Mouse (Mus musculus) cerebellum, adult 11 months (tissue): ENCODE measurements around the gene Ddx1.
"Not testable (repeated sequence)": the region's sequence is repeated elsewhere in the genome, so short reads cannot be mapped to it uniquely, and the experiment has no call there.

Experiments used
- DNase-seq: peaks from one replicate; pipeline ENCODE4 v3.0.0; 2022

Ddx1 gene

DNA sequence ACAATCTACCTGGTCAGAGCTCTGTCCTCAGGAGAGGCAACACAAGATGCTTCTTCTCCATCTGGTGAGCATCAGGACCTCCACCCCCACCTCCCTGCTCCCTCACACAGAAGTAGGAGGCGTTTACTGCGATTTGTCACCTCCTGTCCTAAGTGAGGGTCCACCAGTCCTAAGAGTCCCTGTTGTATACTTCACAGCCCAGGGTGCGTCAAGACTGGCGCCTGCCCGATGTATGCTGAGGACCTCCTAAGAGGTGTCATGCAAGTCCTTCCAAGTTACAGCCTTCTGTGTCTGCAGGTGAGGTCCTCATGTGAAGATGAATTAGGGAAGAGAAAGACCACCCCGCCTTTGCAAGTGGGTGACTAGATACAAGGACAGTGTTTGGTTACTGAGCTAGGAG, 48.4 kb downstream of the Ddx1 start:
- DNase-seq = no peak

DNA sequence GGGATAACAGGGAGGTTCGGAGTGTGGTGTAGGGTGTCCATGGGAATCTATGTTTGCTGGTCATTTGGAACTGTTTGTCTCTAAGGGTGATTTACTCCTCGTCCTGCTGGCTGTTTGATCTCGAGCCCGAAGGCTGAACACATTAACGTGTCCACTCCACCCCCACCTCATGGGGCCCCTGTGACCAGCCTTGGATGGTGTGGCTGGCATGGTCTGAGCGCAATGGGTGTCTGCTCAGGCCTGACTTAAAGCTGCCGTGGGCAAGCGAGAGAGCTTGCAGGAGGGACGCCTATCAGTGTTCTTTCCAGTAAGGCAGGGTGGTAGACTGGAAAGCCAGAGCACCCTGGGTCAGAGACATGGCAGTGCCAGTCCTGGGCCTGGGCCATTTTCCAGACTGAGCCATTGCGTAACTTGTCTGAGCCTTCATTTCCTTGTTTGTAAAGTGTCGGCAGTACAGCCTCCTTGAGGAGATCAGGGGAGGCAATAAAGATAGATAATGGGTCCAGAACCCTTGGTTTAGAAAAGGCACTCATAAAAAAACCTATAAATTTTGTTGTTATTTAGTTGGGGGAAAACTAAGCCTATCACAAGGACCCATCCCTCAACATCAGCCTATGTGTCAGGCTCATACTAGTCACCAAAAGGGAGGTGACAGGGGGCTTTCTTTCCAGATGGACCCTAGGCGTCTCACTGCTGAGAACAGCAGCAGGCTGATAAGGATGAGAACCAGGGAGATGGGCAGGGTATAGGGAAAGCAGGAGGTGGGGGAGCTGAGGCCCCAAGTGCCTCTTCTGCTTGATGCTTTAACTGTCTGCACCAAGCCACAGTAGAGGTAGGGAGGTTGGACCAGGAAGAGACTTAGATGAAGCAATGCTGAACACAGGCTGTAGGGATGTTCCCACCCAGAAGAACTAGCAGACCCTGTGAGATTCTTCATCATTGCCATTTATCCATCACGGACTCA, 49.4 kb downstream of the Ddx1 start:
- DNase-seq = no peak

DNA sequence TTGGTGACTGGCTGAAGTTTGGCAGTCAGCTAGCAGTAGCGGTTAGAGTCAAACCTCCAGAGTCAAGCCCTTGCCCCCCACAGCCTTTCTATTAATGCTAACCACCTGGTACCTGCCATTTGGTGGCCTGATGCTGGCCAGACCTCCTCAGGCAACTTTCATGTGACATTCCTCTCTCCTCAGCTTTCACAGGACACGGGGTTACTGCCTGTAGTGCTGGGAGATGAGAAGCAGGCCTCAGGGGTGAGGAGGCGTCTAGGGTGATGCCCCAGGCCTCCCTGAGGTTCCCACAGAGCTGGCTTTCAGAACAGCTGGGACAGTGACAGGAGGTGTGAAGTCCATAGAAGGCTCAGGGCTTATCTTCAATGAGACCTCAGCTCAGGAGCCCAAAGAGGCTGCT, 50.9 kb downstream of the Ddx1 start:
- no peak for DNase-seq

DNA sequence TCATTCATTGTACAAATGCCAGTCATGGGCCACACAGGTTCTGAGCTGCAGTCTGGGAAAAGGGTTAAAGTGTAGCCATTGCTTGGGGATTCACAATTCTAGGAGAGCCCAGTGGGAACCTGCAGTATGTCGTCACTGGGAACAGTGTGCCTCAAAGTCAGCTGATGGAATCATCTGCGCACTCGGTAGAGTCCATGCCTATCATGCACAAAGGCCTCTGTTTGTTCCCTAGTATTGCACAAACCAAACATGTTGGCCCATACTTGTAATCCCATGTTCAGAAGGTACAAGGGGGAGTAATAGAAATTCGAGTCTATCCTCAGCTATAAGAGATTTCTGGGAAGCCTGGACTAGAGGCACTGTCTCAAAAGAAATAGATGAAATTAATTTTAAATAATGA, 52.9 kb downstream of the Ddx1 start:
- no peak for DNase-seq

DNA sequence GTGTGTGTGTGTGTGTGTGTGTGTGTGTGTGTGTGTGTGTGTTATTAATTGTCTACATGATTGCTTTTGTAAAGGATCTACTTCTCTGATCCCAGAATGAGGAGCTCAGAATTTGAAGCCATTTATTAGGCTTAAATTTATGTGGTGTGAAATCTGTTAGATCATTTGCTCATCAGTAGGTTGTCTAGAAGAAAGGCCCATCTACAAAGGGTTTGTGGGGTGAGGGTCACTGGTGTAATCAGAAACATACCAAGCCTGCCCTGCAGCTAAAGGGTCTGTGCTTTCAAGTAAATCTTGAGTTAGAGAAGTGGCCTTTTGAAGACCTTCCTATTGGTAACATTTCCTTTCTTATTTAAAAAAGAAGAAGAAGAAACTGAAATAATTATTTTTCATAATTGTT, 53.5 kb downstream of the Ddx1 start:
- no peak for DNase-seq

DNA sequence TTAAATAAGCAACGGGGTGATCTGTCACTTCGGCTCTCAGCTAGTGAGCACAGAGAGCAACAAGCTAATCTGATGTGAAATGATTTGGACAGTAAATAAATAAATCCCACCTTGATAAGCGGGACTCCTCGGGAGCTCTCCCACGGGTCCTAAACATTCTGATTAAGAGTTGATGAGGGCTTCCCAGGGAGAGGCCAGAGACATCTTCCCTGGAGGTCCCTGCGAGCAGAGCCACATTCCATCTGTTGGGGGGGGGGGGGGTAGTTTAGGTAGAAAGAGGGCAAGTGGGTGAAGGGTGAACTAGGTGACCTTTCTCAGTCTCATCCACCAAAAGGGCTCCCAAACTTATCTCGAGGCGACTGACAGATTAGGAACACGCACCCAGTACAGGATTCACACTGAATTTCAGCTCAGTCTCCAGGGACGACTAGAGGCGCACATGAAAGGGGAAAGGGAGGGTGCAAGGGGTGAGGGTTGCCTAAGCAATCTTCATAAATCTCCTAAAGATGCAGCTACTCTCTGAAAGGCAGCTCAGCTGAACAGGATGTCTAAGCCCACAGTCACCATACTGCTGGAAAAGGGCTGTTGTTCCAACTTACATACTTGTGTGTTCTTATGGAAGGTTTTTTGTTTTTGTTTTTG, 60.8 kb downstream of the Ddx1 start:
- DNase-seq = no peak

DNA sequence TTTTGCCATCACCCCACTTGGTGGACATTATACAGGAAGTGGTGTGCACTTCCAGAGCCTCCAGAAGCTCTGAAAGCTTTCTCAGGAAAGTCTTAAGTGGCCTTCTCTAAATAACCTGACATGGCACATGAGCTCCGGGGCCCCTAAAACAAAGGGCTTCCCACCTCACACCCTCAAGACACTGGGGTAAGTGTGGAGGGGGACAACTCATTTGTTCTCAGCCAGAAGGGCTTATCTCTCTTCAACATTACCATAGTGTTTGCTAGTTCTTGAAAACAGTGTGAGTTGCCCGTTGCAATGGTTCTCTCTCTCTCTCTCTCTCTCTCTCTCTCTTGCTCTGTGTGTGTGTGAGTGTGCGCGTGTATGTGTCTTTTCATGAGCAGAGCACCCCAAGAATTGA, 62.8 kb downstream of the Ddx1 start:
- DNase-seq = no peak

DNA sequence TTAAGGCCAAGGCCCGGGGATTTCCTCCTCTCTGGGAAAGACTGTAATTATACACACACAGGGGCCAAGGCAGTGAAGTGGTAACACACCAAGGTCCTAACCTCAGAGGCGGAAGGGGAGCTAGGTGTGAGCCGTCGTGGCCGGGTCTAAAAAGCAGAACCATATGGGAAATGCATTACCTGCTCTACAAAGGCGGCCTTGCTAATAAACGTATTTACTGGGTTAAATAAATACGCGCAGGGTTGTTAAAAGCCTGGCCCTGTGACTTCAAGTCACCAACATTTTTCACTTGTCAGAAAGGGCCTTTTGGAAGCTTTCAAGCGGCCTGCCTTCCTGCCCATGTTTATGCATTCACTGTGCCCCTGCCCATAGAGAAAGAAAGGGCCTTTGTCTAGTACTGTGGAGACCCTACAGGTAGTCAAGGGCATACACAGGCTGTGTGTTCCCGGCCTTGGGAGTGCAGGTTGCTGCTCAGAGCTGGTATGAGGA, 64.1 kb downstream of the Ddx1 start:
- no peak for DNase-seq

DNA sequence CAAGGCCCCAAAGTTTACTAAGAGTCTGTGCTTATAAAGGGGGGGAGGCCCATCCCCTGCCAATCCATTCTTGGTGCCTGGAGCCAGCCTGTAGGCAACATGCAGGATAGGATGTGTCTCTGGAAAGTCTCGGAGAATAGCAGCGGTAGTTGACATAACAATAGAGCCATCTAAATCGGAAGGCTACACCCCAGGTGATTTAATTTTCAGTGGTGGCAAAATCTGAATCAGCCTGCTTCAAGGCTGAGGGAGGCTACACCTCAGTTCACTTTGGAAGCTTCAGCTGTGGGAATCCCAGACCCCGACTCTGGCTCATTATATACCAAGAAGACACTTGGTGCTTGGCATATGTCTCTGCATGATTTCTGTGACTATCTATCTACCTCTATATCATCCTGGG, 64.9 kb downstream of the Ddx1 start:
- not testable (repeated sequence) for DNase-seq

DNA sequence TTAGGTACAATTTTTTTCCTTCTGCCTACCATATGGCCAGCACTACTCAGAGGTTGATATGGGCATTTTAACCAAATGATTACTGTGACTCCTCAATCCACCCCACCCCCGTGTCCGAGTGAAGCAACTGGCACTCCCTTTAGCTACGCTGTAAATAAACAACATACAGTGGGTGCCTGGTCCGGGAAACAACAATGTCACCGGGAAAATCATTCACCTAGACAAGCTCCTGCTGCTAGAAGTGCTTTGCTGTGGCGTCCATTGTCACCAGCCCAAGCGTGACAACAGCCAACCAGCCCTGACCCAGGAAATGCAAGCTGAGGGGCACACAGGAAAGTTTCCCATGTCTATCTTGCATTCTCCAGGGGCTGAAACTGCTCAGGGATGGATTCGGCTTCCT, 66.8 kb downstream of the Ddx1 start:
- no peak for DNase-seq

DNA sequence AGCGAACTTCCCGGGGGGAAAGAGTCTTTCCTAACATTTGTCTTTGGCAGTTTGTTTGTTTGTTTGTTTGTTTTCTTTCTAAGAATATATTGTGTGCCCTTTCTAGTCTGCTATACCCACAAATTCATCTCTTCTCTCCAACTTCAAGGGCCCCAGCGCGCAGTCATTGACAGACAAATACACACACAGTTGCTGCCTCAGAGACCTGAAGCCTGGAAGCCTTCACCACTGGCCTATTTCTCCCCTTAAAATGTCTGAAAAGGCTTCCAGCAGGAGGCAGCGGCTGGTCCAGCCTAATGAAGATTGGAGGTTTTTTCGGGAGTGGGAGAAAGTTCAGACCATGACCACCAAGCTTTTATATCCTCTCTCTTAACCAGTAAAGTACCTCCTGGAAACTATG, 67.3 kb downstream of the Ddx1 start:
- DNase-seq = no peak

DNA sequence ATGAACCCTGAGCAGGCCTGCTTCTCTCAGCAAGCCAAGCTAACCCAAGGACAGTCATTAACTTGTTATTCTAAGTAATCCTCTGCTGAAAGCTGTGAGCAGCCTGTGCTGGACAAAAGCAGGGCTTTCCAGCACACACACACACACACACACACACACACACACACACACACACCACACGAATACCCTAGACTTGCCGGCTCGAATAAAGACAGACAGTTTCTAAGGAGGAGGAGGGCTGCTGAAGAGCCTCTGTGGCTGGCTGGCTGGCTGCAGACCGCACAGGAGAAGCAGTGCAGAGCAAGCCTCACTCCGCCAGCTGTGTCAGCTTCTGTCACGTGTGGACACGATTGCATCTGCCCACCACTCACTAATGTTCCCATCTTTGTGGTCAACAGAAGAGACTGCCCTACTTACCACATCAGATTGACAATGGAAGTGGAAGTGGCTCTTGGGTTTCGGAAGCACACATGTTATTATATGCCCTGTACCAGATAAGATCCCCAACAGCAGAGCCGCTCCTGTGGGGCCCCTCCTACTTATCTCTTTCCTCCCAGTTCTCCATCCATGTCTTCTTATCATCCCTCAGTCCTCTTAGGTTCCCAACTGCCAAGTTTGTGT, 68.2 kb downstream of the Ddx1 start:
- DNase-seq = no peak

DNA sequence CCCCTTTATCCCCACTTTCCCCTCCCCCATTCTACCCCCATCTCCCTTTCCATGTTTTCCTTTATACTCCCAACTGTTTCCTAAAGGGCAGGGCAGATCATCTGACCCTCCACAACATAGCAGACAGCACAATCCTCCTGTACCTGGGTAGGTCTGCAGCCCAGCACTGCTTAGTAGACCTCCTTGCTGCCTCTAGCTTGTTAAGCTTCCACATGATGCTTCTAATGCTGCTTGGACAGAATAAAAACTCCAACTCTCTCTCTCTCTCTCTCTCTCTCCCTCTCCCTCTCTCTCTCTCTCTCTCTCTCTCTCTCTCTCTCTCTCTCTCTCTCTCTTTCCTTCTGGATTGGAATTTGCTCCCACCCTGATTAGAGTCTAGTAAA, 68.7 kb downstream of the Ddx1 start:
- DNase-seq = no peak

DNA sequence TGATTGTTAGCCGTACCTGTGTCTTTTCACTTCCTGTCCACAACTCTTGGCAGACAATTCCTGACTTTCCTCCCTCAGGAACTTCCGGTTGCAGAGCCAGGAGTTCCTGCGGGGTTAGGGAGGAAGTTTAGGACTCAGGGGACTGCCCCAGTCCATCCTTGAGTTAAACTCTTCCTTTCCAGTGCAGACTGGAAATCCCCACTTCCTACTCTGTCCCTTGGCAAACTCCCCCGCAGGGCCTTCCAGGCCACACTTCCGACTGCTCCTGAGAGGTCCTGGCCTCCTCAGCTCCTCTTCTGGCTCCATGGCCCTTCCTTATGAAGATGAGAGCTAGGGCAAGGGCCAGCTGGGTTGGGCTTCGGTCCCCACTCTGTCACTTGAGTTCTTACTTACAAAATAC, 71.4 kb downstream of the Ddx1 start:
- DNase-seq = no peak

DNA sequence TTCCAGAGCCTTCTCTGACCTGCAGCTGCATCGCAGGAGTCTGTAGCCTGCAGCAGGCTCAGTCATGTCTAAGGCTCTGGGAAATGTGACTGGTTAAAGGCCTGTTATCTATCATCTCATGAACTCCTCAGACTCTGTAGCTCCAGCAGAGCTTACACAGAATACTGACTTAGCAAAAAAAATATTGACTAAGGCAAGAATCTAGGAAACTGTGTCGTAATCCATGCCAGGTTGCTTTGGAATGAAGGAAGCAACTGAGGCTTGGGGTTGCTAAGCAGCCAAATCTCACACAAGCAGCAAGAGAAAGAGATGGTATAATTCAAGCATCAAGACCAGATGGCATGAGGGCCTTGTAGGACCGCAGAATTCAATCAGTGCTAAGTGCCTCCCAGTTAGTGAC, 72.1 kb downstream of the Ddx1 start:
- no peak for DNase-seq

DNA sequence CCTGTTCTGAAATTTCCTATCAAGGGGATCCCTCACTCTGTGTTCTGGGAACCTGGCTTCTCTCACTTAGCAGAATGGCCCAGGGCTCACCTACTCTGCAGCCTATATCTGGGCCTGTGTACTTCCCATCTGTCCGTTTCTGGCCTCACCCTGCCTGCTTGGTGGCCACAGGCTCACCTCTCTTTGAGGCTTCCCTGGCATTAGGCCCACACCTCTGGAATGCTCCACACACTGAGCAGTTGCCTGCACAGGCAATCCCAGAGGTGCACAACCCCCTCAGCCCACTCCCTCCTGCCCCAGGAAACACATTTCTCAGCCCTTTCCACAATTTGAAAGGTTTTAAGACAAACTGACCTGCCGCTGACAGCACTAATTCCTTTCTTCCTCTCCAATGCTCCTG, 72.9 kb downstream of the Ddx1 start:
- no peak for DNase-seq

DNA sequence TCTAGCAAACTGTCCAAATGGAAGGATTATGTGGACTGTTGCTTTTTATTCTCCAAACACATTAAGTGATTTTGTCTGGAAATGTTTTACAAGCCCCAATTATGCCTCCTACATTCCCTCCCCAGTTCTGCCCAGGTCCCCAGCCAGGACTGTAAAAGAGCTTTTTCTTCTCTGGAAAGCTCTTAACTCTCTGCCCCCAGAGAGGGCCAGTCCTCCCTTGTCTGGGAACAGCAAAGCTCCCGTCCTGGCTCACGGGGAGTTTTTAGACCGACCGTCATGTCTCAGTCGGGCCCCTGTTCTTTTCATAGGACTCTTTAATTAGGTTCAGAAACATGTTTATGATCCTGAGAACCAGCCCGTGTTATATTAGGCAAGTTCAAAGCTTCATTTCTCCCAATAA, 75.0 kb downstream of the Ddx1 start:
- DNase-seq = no peak

DNA sequence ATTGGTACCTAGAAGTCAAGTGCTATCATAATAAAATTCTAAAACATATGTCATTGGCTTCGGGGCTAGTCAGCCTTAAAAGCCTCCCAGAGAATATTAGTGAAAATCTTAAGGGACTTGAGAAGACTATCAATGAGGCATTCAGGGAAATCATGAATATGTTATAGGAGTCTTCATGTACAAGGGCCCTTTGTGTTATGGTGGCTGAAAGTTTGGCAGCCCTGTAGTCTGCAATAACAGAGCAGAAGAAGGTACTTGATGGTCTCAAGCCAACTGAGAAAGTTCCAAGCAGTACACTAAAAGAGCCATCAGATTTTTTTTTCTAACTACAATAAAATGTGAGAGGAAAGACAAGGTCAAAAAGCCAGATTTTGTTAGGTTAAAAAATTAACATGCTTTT, 80.9 kb downstream of the Ddx1 start:
- DNase-seq = no peak

DNA sequence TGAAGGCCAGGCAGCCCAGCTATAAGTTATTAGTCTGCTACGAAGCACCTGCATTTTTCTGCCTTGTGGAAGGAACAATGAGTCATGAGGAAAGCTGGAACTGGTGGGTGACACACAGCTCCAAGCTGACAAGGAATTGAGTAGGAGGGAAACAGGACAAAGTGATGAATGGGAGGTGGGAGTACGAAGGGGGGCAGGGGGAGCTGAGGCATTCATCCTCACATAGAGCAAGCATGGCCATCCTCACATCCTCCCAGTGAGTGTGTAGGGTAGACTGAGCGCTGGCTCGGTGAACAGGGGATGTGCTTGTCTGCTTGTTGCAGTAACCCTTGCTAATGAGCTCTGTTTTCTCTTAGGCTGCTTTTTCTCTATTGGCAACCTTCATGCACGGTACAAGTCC, 81.9 kb downstream of the Ddx1 start:
- no peak for DNase-seq
